Mouse (Mus musculus) erythroblast, embryonic 14.5 days (primary cell): Measurements from ENCODE around the gene Jrkl.

Experiments
- GATA1 ChIP-seq: IDR thresholded peaks from 2 replicates; pipeline ENCODE4 v1.6.1; 2012; ENCODE audit warnings: low read length, inconsistent platforms, mixed read lengths
- TAL1 ChIP-seq: IDR thresholded peaks from 3 replicates; pipeline ENCODE4 v1.6.1; 2012; ENCODE audit warnings: low read length, inconsistent platforms, mixed read lengths

DNA sequence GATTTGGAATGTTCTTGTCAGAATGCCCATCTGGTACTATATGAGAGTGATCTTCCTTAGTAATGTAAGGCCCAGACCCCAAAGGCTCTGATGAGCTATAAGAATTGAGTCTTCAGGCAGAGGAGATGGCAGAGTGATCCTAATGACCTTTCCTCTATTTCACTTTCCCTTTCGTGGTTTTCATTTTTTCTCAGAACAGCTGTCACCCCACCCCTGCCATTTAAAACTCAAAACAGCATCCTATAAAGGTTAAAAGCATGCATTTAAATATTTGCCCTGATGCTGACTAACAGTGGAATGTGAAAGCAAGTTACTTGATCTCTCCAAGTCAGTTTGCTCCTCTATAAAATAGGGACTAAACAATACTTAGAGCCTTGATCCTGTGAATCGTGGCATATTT is 41.9 kb upstream of the Jrkl start:
- no peak for TF ChIP-seq TAL1
- TF ChIP-seq GATA1 = no peak
